Mouse (Mus musculus): ENCODE data around the gene Bmp6. TPM values are rescaled to one million over a fixed set of nuclear protein-coding genes. Genes with fewer than 3 reads are reported as not detected.

Bmp6 gene
- polyA plus RNA-seq, 1 experiment from 2014 or later: 0.12 TPM

GRCm38 (mm10) chr13:38473497-38473896, 128.6 kb downstream of the Bmp6 start:
- Histone ChIP-seq H3K27ac (ENCODE audit: low read length) (no peak overlapping the region), H3K4me1 (ENCODE audit: control insufficient read depth, low read depth, low read length) (no peaks in the 10 kb centered on the region), H3K4me2 (ENCODE audit: low read depth, low read length) (no peak overlapping the region), H3K27me3 (ENCODE audit: control insufficient read depth, insufficient read depth, low read depth, low read length) (no peaks in the 10 kb centered on the region), H3K36me3 (ENCODE audit: control insufficient read depth, insufficient read depth) (no peaks in the 10 kb centered on the region), H3K9me3 (replicated peaks; ENCODE audit: control insufficient read depth, low read length) (no peaks in the 10 kb centered on the region), H3K4me3 (ENCODE audit: low read depth, low read length) (no peak overlapping the region), H3K9ac (ENCODE audit: low read depth, low read length) (no peak overlapping the region)
- WGBS (ENCODE audit: insufficient replicate concordance): 62% methylated on average over 6 of the region's 6 CpGs
- no peak for ATAC-seq (ENCODE audit: low read depth)

GRCm38 (mm10) chr13:38476936-38477335, 132.0 kb downstream of the Bmp6 start:
- Histone ChIP-seq H3K4me2 (ENCODE audit: low read depth, low read length) (no peak overlapping the region), H3K4me3 (ENCODE audit: low read depth, low read length) (no peak overlapping the region), H3K9ac (ENCODE audit: low read depth, low read length) (no peak overlapping the region), H3K27me3 (ENCODE audit: control insufficient read depth, insufficient read depth, low read depth, low read length) (no peaks in the 10 kb centered on the region), H3K9me3 (replicated peaks; ENCODE audit: control insufficient read depth, low read length) (no peaks in the 10 kb centered on the region), H3K36me3 (ENCODE audit: control insufficient read depth, insufficient read depth) (no peaks in the 10 kb centered on the region), H3K27ac (ENCODE audit: low read length) (no peak overlapping the region), H3K4me1 (ENCODE audit: control insufficient read depth, low read depth, low read length) (no peaks in the 10 kb centered on the region)
- ATAC-seq (ENCODE audit: low read depth): no peak
- WGBS (ENCODE audit: insufficient replicate concordance): 38% methylated on average over 8 of the region's 8 CpGs

- Histone ChIP-seq H3K9ac (ENCODE audit: low read depth, low read length) (no peak overlapping the region), H3K36me3 (ENCODE audit: control insufficient read depth, insufficient read depth) (no peaks in the 10 kb centered on the region), H3K27me3 (ENCODE audit: control insufficient read depth, insufficient read depth, low read depth, low read length) (no peaks in the 10 kb centered on the region), H3K4me1 (ENCODE audit: control insufficient read depth, low read depth, low read length) (no peaks in the 10 kb centered on the region), H3K4me3 (ENCODE audit: low read depth, low read length) (no peak overlapping the region), H3K27ac (ENCODE audit: low read length) (no peak overlapping the region), H3K4me2 (ENCODE audit: low read depth, low read length) (no peak overlapping the region), H3K9me3 (replicated peaks; ENCODE audit: control insufficient read depth, low read length) (no peaks in the 10 kb centered on the region)
- ATAC-seq (ENCODE audit: low read depth): no peak
- WGBS (ENCODE audit: insufficient replicate concordance): 62% methylated on average over 7 of the region's 7 CpGs
These were observed 136.1 kb downstream of the Bmp6 start for GRCm38 (mm10) chr13:38481021-38481420.

- no peaks in the 10 kb centered on the region for H3K4me1 ChIP-seq (ENCODE audit: control insufficient read depth, low read depth, low read length)
- no peaks in the 10 kb centered on the region for H3K36me3 ChIP-seq (ENCODE audit: control insufficient read depth, insufficient read depth)
- H3K9ac ChIP-seq (ENCODE audit: low read depth, low read length): no peak overlapping the region
- H3K4me3 ChIP-seq (ENCODE audit: low read depth, low read length): no peak overlapping the region
- no peaks in the 10 kb centered on the region for H3K27me3 ChIP-seq (ENCODE audit: control insufficient read depth, insufficient read depth, low read depth, low read length)
- H3K9me3 ChIP-seq (replicated peaks; ENCODE audit: control insufficient read depth, low read length): no peaks in the 10 kb centered on the region
- no peak overlapping the region for H3K4me2 ChIP-seq (ENCODE audit: low read depth, low read length)
- H3K27ac ChIP-seq (ENCODE audit: low read length): no peak overlapping the region
- WGBS (ENCODE audit: insufficient replicate concordance): 66% methylated on average over 5 of the region's 5 CpGs
- ATAC-seq (ENCODE audit: low read depth): no peak
These were observed 139.8 kb downstream of the Bmp6 start for GRCm38 (mm10) chr13:38484701-38485100.

GRCm38 (mm10) chr13:38486767-38487166, 141.9 kb downstream of the Bmp6 start:
- Histone ChIP-seq H3K4me1 (ENCODE audit: control insufficient read depth, low read depth, low read length) (no peaks in the 10 kb centered on the region), H3K9me3 (replicated peaks; ENCODE audit: control insufficient read depth, low read length) (no peaks in the 10 kb centered on the region), H3K27ac (ENCODE audit: low read length) (no peak overlapping the region), H3K9ac (ENCODE audit: low read depth, low read length) (no peak overlapping the region), H3K27me3 (ENCODE audit: control insufficient read depth, insufficient read depth, low read depth, low read length) (no peaks in the 10 kb centered on the region), H3K4me3 (ENCODE audit: low read depth, low read length) (no peak overlapping the region), H3K4me2 (ENCODE audit: low read depth, low read length) (no peak overlapping the region), H3K36me3 (ENCODE audit: control insufficient read depth, insufficient read depth) (no peaks in the 10 kb centered on the region)
- no peak for ATAC-seq (ENCODE audit: low read depth)
- 60% methylated on average over 6 of the region's 6 CpGs for WGBS (ENCODE audit: insufficient replicate concordance)

- Histone ChIP-seq H3K4me3 (ENCODE audit: low read depth, low read length) (no peak overlapping the region), H3K4me2 (ENCODE audit: low read depth, low read length) (no peak overlapping the region), H3K27me3 (ENCODE audit: control insufficient read depth, insufficient read depth, low read depth, low read length) (no peaks in the 10 kb centered on the region), H3K9ac (ENCODE audit: low read depth, low read length) (no peak overlapping the region), H3K9me3 (replicated peaks; ENCODE audit: control insufficient read depth, low read length) (no peaks in the 10 kb centered on the region), H3K4me1 (ENCODE audit: control insufficient read depth, low read depth, low read length) (no peaks in the 10 kb centered on the region), H3K36me3 (ENCODE audit: control insufficient read depth, insufficient read depth) (0 out of 2 replicates have a peak, but pooled peaks cover 5% of the 10 kb centered on the region), H3K27ac (ENCODE audit: low read length) (no peak overlapping the region)
- no peak for ATAC-seq (ENCODE audit: low read depth)
- 28% methylated on average over 3 of the region's 3 CpGs for WGBS (ENCODE audit: insufficient replicate concordance)
These were observed 151.8 kb downstream of the Bmp6 start for GRCm38 (mm10) chr13:38496715-38497114.

- peaks cover 17% of the 10 kb centered on the region for H3K36me3 ChIP-seq (ENCODE audit: control insufficient read depth, insufficient read depth)
- no peak for ATAC-seq (ENCODE audit: low read depth)
- no peak overlapping the region for H3K4me3 ChIP-seq (ENCODE audit: low read depth, low read length)
- H3K9ac ChIP-seq (ENCODE audit: low read depth, low read length): no peak overlapping the region
- no peaks in the 10 kb centered on the region for H3K27me3 ChIP-seq (ENCODE audit: control insufficient read depth, insufficient read depth, low read depth, low read length)
- H3K9me3 ChIP-seq (replicated peaks; ENCODE audit: control insufficient read depth, low read length): no peaks in the 10 kb centered on the region
- no peaks in the 10 kb centered on the region for H3K4me1 ChIP-seq (ENCODE audit: control insufficient read depth, low read depth, low read length)
- 73% methylated on average over 12 of the region's 12 CpGs for WGBS (ENCODE audit: insufficient replicate concordance)
- H3K27ac ChIP-seq (ENCODE audit: low read length): no peak overlapping the region
- no peak overlapping the region for H3K4me2 ChIP-seq (ENCODE audit: low read depth, low read length)
These were observed 156.4 kb downstream of the Bmp6 start for GRCm38 (mm10) chr13:38501314-38501713.

- WGBS (ENCODE audit: insufficient replicate concordance): 68% methylated on average over 14 of the region's 14 CpGs
- H3K9me3 ChIP-seq (replicated peaks; ENCODE audit: control insufficient read depth, low read length): no peaks in the 10 kb centered on the region
- H3K27ac ChIP-seq (ENCODE audit: low read length): no peak overlapping the region
- H3K27me3 ChIP-seq (ENCODE audit: control insufficient read depth, insufficient read depth, low read depth, low read length): no peaks in the 10 kb centered on the region
- H3K36me3 ChIP-seq (ENCODE audit: control insufficient read depth, insufficient read depth): peaks cover 24% of the 10 kb centered on the region
- H3K4me1 ChIP-seq (ENCODE audit: control insufficient read depth, low read depth, low read length): no peaks in the 10 kb centered on the region
- H3K4me2 ChIP-seq (ENCODE audit: low read depth, low read length): no peak overlapping the region
- H3K4me3 ChIP-seq (ENCODE audit: low read depth, low read length): no peak overlapping the region
- no peak overlapping the region for H3K9ac ChIP-seq (ENCODE audit: low read depth, low read length)
- no peak for ATAC-seq (ENCODE audit: low read depth)
These were observed 158.4 kb downstream of the Bmp6 start for GRCm38 (mm10) chr13:38503137-38503849.

GRCm38 (mm10) chr13:38506320-38506719, 161.4 kb downstream of the Bmp6 start:
- Histone ChIP-seq H3K4me3 (ENCODE audit: low read depth, low read length) (no peak overlapping the region), H3K4me2 (ENCODE audit: low read depth, low read length) (no peak overlapping the region), H3K9ac (ENCODE audit: low read depth, low read length) (no peak overlapping the region), H3K27ac (ENCODE audit: low read length) (no peak overlapping the region), H3K4me1 (ENCODE audit: control insufficient read depth, low read depth, low read length) (no peaks in the 10 kb centered on the region), H3K36me3 (ENCODE audit: control insufficient read depth, insufficient read depth) (peaks cover 22% of the 10 kb centered on the region), H3K9me3 (replicated peaks; ENCODE audit: control insufficient read depth, low read length) (no peaks in the 10 kb centered on the region), H3K27me3 (ENCODE audit: control insufficient read depth, insufficient read depth, low read depth, low read length) (no peaks in the 10 kb centered on the region)
- ATAC-seq (ENCODE audit: low read depth): no peak
- 75% methylated on average over 8 of the region's 8 CpGs for WGBS (ENCODE audit: insufficient replicate concordance)
